Mouse (Mus musculus): ENCODE data around the gene Pnkd.

- TF ChIP-seq TAL1 (IDR thresholded peaks at IDR 0.05; ENCODE audit: low read length) (no peak), GATA1 (IDR thresholded peaks at IDR 0.05; ENCODE audit: low read length) (no peak)
Measured at GRCm38 (mm10) chr1:74387386-74387988, 102.8 kb downstream of the Pnkd start.
